Mouse (Mus musculus): ENCODE data around the gene Dbi.

The Dbi gene

GRCm38 (mm10) chr1:120120969-120121811 is at the start of gene Dbi, which contains the start of gene 3110009E18Rik:
Gene Dbi (minus strand): TSS chr1:120121078.
Gene 3110009E18Rik (plus strand): TSS chr1:120121187.
- DNase-seq (ENCODE audit: low spot score in 2 of 2), result peak; percentile 97 to 98

GRCm38 (mm10) chr1:120170307-120170706 is 49.4 kb upstream of the Dbi start:
- no peak for DNase-seq (ENCODE audit: low spot score in 2 of 2)

- DNase-seq (ENCODE audit: low spot score in 2 of 2), result no peak
These were observed 47.8 kb upstream of the Dbi start for GRCm38 (mm10) chr1:120168674-120169073.

- DNase-seq (ENCODE audit: low spot score in 2 of 2), result no peak
These were observed 47.1 kb upstream of the Dbi start for GRCm38 (mm10) chr1:120168016-120168415.

- DNase-seq (ENCODE audit: low spot score in 2 of 2), result no peak
These were observed 41.7 kb upstream of the Dbi start for GRCm38 (mm10) chr1:120162616-120163015.

- no peak for DNase-seq (ENCODE audit: low spot score in 2 of 2)
These were observed 40.6 kb upstream of the Dbi start for GRCm38 (mm10) chr1:120161502-120161901.

- DNase-seq (ENCODE audit: low spot score in 2 of 2), result no peak
These were observed 37.7 kb upstream of the Dbi start for GRCm38 (mm10) chr1:120158474-120159127.

GRCm38 (mm10) chr1:120155325-120155724 is 34.4 kb upstream of the Dbi start:
- DNase-seq (ENCODE audit: low spot score in 2 of 2), result no peak

GRCm38 (mm10) chr1:120154232-120154631 is 33.4 kb upstream of the Dbi start:
- DNase-seq (ENCODE audit: low spot score in 2 of 2), result peak in 1 of 2 experiments; percentile 11

- no peak for DNase-seq (ENCODE audit: low spot score in 2 of 2)
These were observed 26.1 kb upstream of the Dbi start for GRCm38 (mm10) chr1:120146994-120147393.

GRCm38 (mm10) chr1:120145527-120146216 is 24.8 kb upstream of the Dbi start:
- no peak for DNase-seq (ENCODE audit: low spot score in 2 of 2)

GRCm38 (mm10) chr1:120142551-120142950 is 21.7 kb upstream of the Dbi start:
- peak; percentile 36 to 68 for DNase-seq (ENCODE audit: low spot score in 2 of 2)

- DNase-seq (ENCODE audit: low spot score in 2 of 2), result no peak
These were observed 19.3 kb upstream of the Dbi start for GRCm38 (mm10) chr1:120140144-120140693.

- no peak for DNase-seq (ENCODE audit: low spot score in 2 of 2)
These were observed 18.2 kb upstream of the Dbi start for GRCm38 (mm10) chr1:120138923-120139540.

- DNase-seq (ENCODE audit: low spot score in 2 of 2), result peak; percentile 23 to 38
These were observed 15.3 kb upstream of the Dbi start for GRCm38 (mm10) chr1:120135934-120136786.

- DNase-seq (ENCODE audit: low spot score in 2 of 2), result no peak
These were observed 11.5 kb upstream of the Dbi start for GRCm38 (mm10) chr1:120132376-120132775.

- no peak for DNase-seq (ENCODE audit: low spot score in 2 of 2)
These were observed 5.4 kb upstream of the Dbi start for GRCm38 (mm10) chr1:120126318-120126717.

GRCm38 (mm10) chr1:120125471-120125870 is 4.6 kb upstream of the Dbi start:
- DNase-seq (ENCODE audit: low spot score in 2 of 2), result no peak

GRCm38 (mm10) chr1:120124839-120125238 is 4.0 kb upstream of the Dbi start:
- DNase-seq (ENCODE audit: low spot score in 2 of 2), result peak in 1 of 2 experiments; percentile 15

- DNase-seq (ENCODE audit: low spot score in 2 of 2), result no peak
These were observed 1.9 kb upstream of the Dbi start for GRCm38 (mm10) chr1:120122634-120123383.

All from heart, adult 9 months (tissue).